Mouse (Mus musculus): ENCODE results near the gene Clic5. TPM values are rescaled to one million over a fixed set of nuclear protein-coding genes. Genes with fewer than 3 reads are reported as not detected.

Gene Clic5
- total and polyA plus RNA-seq, 3 experiments, result 33.2 to 171 (median 128) TPM

DNA sequence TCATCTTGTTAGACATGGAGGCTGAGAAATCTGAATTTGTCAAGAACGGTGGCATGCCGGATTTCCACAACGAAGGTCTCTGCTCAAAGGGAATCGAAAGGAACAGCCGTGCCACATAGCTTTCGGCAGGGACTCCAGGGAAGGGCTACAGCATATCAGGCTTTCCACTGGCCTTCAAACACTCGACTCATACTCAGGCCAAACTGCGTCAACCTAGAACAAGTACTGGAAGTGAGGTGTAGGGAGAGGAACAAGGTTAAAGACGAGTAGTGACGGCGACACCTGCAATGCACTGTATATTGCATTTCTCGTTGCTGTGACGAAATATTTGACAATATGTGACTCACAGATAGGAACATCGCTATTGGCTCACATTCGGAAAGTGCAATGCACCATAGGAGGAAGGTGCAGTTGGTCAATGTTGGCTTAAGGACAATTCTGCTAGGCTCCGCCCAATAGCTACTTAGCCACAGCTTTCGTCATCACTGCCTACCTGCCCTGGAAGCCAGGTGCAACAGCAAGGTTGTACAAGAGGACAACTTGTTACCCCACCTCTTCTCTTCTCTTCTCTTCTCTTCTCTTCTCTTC lies 112.9 kb downstream of the Clic5 start:
- Histone ChIP-seq H3K36me3 (ENCODE audit: control insufficient read depth, insufficient read depth, low read length) (no peaks in the 10 kb centered on the region), H3K27me3 (ENCODE audit: control insufficient read depth, insufficient read depth, low read length) (no peaks in the 10 kb centered on the region), H3K4me1 (ENCODE audit: control insufficient read depth, insufficient read depth, low read length) (peaks cover 3% of the 10 kb centered on the region; the same call in 1 of the 2 replicates), H3K4me3 (no peak overlapping the region), H3K9ac (ENCODE audit: low read depth, low read length) (peak overlapping the region; percentile 25; the same call in 1 of the 2 replicates), H3K27ac (no peak overlapping the region), H3K79me2 (replicated peaks; ENCODE audit: control insufficient read depth, insufficient read depth, low read length) (no peaks in the 10 kb centered on the region)
- 43% methylated on average over 17 of the region's 17 CpGs for WGBS
- intact Hi-C loops (cut with DNase I), result no loop called here
- no peak for TF ChIP-seq POLR2A (IDR thresholded peaks at IDR 0.05; ENCODE audit: insufficient read depth, low read depth, low read length)
- TF ChIP-seq CTCF (IDR thresholded peaks at IDR 0.05), result no peak
- no peak for TF ChIP-seq EP300 (IDR thresholded peaks at IDR 0.05; ENCODE audit: insufficient read depth, low read depth, low read length)
- no peak for DNase-seq

DNA sequence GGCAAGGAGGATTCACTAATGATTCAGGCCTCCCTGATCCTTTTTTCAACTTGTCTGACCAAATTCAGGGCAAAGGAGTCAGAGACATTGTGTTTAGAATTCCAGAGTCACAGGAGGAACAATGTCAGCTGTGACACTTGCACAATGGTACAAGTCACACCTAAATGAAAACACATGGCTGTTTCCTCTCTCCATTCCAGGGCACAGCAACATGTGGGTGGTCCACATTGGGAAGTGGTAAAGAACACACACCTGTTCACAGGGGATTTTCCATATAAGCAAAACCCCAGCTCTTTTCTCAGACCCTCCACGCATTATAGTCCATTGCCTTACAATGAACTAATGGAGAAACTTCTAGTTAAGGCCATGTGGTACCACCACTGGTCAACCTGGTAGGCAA lies 115.7 kb downstream of the Clic5 start:
- TF ChIP-seq POLR2A (IDR thresholded peaks at IDR 0.05; ENCODE audit: insufficient read depth, low read depth, low read length), result no peak
- no peak for TF ChIP-seq EP300 (IDR thresholded peaks at IDR 0.05; ENCODE audit: insufficient read depth, low read depth, low read length)
- no peak for TF ChIP-seq CTCF (IDR thresholded peaks at IDR 0.05)
- H3K4me3 ChIP-seq, result no peak overlapping the region
- no peak overlapping the region for H3K9ac ChIP-seq (ENCODE audit: low read depth, low read length)
- WGBS, result 93% methylated on average over 1 of the region's 1 CpGs
- no peaks in the 10 kb centered on the region for H3K79me2 ChIP-seq (replicated peaks; ENCODE audit: control insufficient read depth, insufficient read depth, low read length)
- H3K27ac ChIP-seq, result no peak overlapping the region
- intact Hi-C loops (cut with DNase I), result no loop called here
- H3K36me3 ChIP-seq (ENCODE audit: control insufficient read depth, insufficient read depth, low read length), result no peaks in the 10 kb centered on the region
- no peak for DNase-seq
- H3K27me3 ChIP-seq (ENCODE audit: control insufficient read depth, insufficient read depth, low read length), result no peaks in the 10 kb centered on the region
- H3K4me1 ChIP-seq (ENCODE audit: control insufficient read depth, insufficient read depth, low read length), result peaks cover 3% of the 10 kb centered on the region; the same call in 1 of the 2 replicates

DNA sequence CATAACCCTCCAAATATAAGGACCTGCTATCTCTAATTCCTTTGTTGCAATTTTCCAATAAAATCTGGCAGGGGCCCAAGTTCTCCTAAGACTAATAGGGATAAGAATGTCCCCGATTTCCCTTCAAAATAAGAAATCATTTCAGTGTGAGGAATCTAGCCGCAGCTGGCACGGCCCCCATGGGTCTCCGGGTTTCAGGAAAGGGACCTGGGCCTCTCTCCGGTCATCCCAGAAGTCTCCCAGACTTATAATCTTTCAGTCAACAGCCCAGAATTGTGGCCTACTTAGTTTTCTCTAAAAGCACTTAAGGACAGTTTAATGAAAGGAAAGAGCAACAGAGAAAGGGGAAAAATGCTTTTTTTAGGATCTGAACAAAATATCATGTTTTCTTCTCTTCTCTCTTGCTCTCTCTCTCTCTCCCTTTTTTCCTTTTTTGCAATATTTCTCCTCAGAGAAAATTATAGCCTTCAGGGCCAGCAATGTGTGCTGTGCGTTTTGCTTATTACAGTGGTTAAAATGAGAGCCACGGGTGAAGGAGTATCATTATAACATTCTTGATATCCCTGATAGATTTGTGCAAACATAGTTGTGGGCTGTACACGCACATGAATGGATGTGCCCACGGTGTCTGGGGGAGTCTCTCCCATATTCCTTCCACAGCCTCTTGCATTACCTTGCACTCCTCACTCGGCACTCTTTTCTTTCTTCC lies 121.7 kb downstream of the Clic5 start:
- intact Hi-C loops (cut with DNase I), result no loop called here
- Histone ChIP-seq H3K4me3 (no peak overlapping the region), H3K27me3 (ENCODE audit: control insufficient read depth, insufficient read depth, low read length) (0 out of 2 replicates have a peak, but pooled peaks cover 2% of the 10 kb centered on the region), H3K27ac (no peak overlapping the region), H3K9ac (ENCODE audit: low read depth, low read length) (no peak overlapping the region), H3K36me3 (ENCODE audit: control insufficient read depth, insufficient read depth, low read length) (no peaks in the 10 kb centered on the region), H3K4me1 (ENCODE audit: control insufficient read depth, insufficient read depth, low read length) (no peaks in the 10 kb centered on the region), H3K79me2 (replicated peaks; ENCODE audit: control insufficient read depth, insufficient read depth, low read length) (no peaks in the 10 kb centered on the region)
- no peak for DNase-seq
- no peak for TF ChIP-seq EP300 (IDR thresholded peaks at IDR 0.05; ENCODE audit: insufficient read depth, low read depth, low read length)
- TF ChIP-seq POLR2A (IDR thresholded peaks at IDR 0.05; ENCODE audit: insufficient read depth, low read depth, low read length), result no peak
- TF ChIP-seq CTCF (IDR thresholded peaks at IDR 0.05), result no peak
- WGBS, result 63% methylated on average over 10 of the region's 10 CpGs

DNA sequence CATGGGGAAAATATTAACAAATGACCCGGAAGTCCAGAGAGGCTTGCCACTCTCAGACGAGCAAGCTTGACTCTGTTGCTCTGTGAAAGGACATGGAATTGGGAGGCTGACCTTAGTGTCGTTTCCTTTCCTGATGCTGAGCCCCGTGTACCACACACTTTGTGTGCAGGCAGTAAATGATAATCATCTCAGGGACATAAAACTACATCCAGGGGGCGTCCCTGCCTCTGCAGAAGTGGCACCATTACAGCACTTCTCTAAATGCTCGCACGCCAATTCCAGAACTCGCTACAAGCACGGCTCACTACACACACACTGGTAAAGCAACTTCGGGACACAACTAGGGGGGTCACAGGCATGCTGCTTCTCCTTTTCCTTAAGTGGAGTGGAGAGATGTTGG lies 136.9 kb downstream of the Clic5 start:
- Histone ChIP-seq H3K9ac (ENCODE audit: low read depth, low read length) (no peak overlapping the region), H3K79me2 (replicated peaks; ENCODE audit: control insufficient read depth, insufficient read depth, low read length) (no peaks in the 10 kb centered on the region), H3K4me3 (no peak overlapping the region), H3K36me3 (ENCODE audit: control insufficient read depth, insufficient read depth, low read length) (no peaks in the 10 kb centered on the region), H3K27me3 (ENCODE audit: control insufficient read depth, insufficient read depth, low read length) (no peaks in the 10 kb centered on the region), H3K4me1 (ENCODE audit: control insufficient read depth, insufficient read depth, low read length) (no peaks in the 10 kb centered on the region), H3K27ac (no peak overlapping the region)
- no peak for DNase-seq
- no peak for TF ChIP-seq CTCF (IDR thresholded peaks at IDR 0.05)
- no peak for TF ChIP-seq POLR2A (IDR thresholded peaks at IDR 0.05; ENCODE audit: insufficient read depth, low read depth, low read length)
- no peak for TF ChIP-seq EP300 (IDR thresholded peaks at IDR 0.05; ENCODE audit: insufficient read depth, low read depth, low read length)
- WGBS, result 77% methylated on average over 10 of the region's 10 CpGs
- intact Hi-C loops (cut with DNase I), result no loop called here

DNA sequence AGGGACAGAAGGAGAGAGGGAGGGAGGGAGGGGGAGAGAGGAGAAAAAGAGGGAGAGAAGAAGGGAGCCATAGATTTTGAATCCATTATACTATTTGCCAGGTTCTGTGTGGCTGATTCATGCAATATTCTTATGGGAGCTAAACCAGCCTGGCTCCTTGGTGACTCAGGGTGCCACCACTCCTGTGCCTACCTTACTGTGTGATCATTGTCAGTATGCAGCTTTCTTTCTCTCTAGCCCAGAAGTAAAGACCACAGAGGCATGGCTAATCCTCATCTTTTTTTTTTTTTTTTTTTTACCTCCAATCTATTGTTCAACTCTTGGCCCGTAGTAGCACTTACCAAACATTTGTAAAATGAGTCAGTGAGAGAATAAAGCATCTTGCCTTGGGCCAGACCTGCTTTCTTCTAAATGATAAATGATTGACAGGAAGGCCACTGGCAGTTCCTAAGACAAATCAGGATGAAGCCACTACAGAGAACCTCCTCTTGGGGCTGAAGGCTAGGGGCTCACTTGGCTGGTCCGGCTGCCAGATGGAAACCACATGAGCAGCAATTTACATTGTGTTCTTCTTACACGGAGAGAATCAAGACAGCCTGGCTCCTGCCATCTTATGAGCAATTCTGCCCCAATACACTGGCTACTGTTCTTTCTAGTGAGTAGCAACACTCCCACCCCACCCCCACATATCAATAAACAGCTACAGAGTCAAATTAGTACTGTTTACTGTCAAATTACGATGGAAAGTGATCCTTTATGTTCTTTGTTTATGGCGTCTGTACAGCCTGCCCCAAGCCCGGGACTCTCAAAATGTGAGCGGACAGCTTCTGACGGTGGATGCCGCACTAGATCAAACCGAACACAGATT lies 139.1 kb downstream of the Clic5 start:
- intact Hi-C loops (cut with DNase I), result no loop called here
- H3K79me2 ChIP-seq (replicated peaks; ENCODE audit: control insufficient read depth, insufficient read depth, low read length), result no peaks in the 10 kb centered on the region
- TF ChIP-seq POLR2A (IDR thresholded peaks at IDR 0.05; ENCODE audit: insufficient read depth, low read depth, low read length) (no peak), EP300 (IDR thresholded peaks at IDR 0.05; ENCODE audit: insufficient read depth, low read depth, low read length) (no peak), CTCF (IDR thresholded peaks at IDR 0.05) (no peak)
- no peaks in the 10 kb centered on the region for H3K4me1 ChIP-seq (ENCODE audit: control insufficient read depth, insufficient read depth, low read length)
- no peak overlapping the region for H3K27ac ChIP-seq
- H3K9ac ChIP-seq (ENCODE audit: low read depth, low read length), result no peak overlapping the region
- H3K27me3 ChIP-seq (ENCODE audit: control insufficient read depth, insufficient read depth, low read length), result no peaks in the 10 kb centered on the region
- H3K4me3 ChIP-seq, result no peak overlapping the region
- WGBS, result 83% methylated on average over 10 of the region's 10 CpGs
- no peak for DNase-seq
- H3K36me3 ChIP-seq (ENCODE audit: control insufficient read depth, insufficient read depth, low read length), result no peaks in the 10 kb centered on the region

Measured in heart, adult 2 months (tissue).